Mouse (Mus musculus): Measurements from ENCODE around the gene Ccdc85b.
"Not testable (repeated sequence)": the region's sequence is repeated elsewhere in the genome, so short reads cannot be mapped to it uniquely, and the experiment has no call there.

DNA sequence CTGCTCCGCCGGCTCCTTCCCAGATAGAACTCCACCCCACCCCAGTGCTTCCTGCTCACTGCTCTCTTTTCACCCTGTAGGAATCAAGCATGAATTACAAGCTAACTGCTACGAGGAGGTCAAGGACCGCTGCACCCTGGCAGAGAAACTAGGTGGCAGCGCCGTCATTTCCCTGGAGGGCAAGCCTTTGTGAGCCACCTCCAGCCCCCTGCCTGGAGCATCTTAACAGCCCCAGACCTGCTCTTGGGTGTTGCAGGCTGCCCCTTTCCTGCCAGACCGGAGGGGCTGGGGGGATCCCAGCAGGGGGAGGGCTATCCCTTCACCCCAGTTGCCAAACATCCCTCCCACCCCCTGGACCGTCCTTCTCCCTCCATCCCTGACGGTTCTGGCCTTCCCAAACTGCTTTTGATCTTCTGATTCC is 35.6 kb upstream of the Ccdc85b start:
- TF ChIP-seq MAFK (IDR thresholded peaks at IDR 0.05; ENCODE audit: insufficient read depth, low read depth, low read length); HCFC1 (IDR thresholded peaks at IDR 0.05; ENCODE audit: borderline replicate concordance, insufficient read depth, low read length); ZNF384 (IDR thresholded peaks at IDR 0.05; ENCODE audit: low read depth, low read length); ZC3H11A (IDR thresholded peaks at IDR 0.05; ENCODE audit: borderline replicate concordance, low read depth, low read length): not testable (repeated sequence)
